Mouse (Mus musculus): Measurements from ENCODE around the gene Gale. TPM values are rescaled to one million over a fixed set of nuclear protein-coding genes. Genes with fewer than 3 reads are reported as not detected.

Gale gene
- polyA plus RNA-seq, 1 experiment = 37.0 TPM

DNA sequence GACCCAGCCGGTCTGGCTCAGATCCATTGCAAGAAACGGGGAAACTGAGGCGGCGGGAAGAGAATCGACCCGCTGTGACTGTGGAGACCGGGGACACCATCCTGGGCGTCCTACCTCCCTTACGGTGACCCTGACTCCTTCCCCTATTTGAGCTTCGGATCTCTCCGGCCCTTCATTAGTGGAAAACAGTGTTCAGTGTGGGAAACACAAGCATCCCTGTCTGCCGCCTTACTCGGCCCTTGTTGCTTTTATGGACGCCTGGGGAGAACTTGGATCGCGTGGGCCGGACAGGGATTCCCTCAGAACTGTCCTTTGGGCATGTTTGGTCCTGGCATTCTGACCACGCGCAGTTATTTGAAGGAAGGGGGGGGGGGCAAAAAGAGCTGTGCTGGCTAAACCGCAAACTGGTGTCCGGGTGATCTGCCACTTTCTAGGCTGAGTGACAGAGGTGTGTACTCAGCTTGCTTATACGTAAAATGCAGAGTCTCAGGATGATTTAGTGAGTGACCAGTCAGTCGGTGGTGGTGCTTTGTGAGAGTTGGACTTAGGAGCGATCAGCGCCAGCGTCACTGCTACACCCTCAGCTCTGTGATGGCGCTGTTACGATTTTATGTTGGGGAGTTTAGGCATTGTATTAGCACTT is 16.7 kb upstream of the Gale start:
- H3K4me1 ChIP-seq (replicated peaks; ENCODE audit: control insufficient read depth, insufficient read depth, low read length) = peaks cover 13% of the 10 kb centered on the region
- WGBS = 2% methylated on average over 28 of the region's 28 CpGs
- no peaks in the 10 kb centered on the region; the same call in 1 of the 2 replicates for H3K36me3 ChIP-seq (ENCODE audit: control insufficient read depth, insufficient read depth, low read length)
- no peak overlapping the region for H3K27ac ChIP-seq (ENCODE audit: control insufficient read depth, insufficient read depth, low read length)
- DNase-seq = no peak
- no peak for TF ChIP-seq POLR2A (IDR thresholded peaks at IDR 0.05; ENCODE audit: control insufficient read depth, extremely low read depth, insufficient read depth, low read length, poor library complexity)
- TF ChIP-seq CTCF (IDR thresholded peaks at IDR 0.05; ENCODE audit: borderline replicate concordance, control insufficient read depth, extremely low read depth, insufficient read depth, low read length, poor library complexity) = no peak
- no peaks in the 10 kb centered on the region for H3K27me3 ChIP-seq (ENCODE audit: control insufficient read depth, insufficient read depth, low read length)
- H3K4me3 ChIP-seq (ENCODE audit: control insufficient read depth, insufficient read depth, low read length) = peak overlapping the region; percentile 95

DNA sequence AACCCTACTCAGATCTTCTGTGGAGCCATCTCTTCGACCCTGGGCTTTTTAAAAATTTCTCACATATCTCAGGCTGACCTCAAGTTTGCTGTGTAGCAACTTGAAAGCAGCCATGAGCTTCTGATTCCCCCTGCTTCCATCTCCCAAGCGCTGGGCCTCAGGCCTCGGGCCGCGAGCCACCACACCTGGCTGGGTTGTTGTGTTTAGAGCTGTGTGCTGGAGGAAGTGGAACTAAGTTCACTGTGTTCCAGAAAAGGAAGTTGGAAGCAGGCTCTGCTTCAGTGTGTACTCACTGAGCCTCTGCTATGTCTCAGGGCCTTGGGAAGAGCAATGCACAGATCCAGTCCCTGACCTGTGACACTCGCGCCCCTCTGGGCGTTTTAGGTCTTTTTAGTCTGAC is 15.4 kb upstream of the Gale start:
- Histone ChIP-seq H3K36me3 (ENCODE audit: control insufficient read depth, insufficient read depth, low read length) (no peaks in the 10 kb centered on the region; the same call in 1 of the 2 replicates), H3K4me1 (replicated peaks; ENCODE audit: control insufficient read depth, insufficient read depth, low read length) (peaks cover 13% of the 10 kb centered on the region), H3K27me3 (ENCODE audit: control insufficient read depth, insufficient read depth, low read length) (no peaks in the 10 kb centered on the region), H3K4me3 (ENCODE audit: control insufficient read depth, insufficient read depth, low read length) (no peak overlapping the region), H3K27ac (ENCODE audit: control insufficient read depth, insufficient read depth, low read length) (no peak overlapping the region)
- DNase-seq = no peak
- no peak for TF ChIP-seq POLR2A (IDR thresholded peaks at IDR 0.05; ENCODE audit: control insufficient read depth, extremely low read depth, insufficient read depth, low read length, poor library complexity)
- no peak for TF ChIP-seq CTCF (IDR thresholded peaks at IDR 0.05; ENCODE audit: borderline replicate concordance, control insufficient read depth, extremely low read depth, insufficient read depth, low read length, poor library complexity)
- WGBS = 79% methylated on average over 8 of the region's 8 CpGs

DNA sequence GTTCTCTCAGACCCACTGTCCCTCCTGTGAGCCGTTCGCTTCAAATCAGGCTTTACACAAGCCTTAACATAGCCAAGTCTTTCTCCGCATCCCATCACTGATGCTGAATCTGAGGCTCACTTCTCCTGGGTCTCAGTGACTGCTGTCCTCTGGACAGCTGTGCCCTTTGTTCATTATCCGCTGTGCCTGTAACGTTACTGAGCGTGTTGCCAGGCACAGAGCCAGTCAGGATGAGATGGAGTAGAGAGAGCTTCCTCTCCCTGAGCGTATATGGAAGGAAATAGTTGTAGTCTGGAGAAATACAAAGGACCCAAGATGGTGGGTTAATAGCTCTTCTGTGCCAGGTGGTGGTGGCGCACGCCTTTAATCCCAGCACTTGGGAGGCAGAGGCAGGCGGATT is 14.1 kb upstream of the Gale start:
- Histone ChIP-seq H3K4me3 (ENCODE audit: control insufficient read depth, insufficient read depth, low read length) (no peak overlapping the region), H3K36me3 (ENCODE audit: control insufficient read depth, insufficient read depth, low read length) (no peaks in the 10 kb centered on the region; the same call in 1 of the 2 replicates), H3K27me3 (ENCODE audit: control insufficient read depth, insufficient read depth, low read length) (no peaks in the 10 kb centered on the region), H3K4me1 (replicated peaks; ENCODE audit: control insufficient read depth, insufficient read depth, low read length) (peaks cover 13% of the 10 kb centered on the region), H3K27ac (ENCODE audit: control insufficient read depth, insufficient read depth, low read length) (no peak overlapping the region)
- DNase-seq = no peak
- WGBS = 97% methylated on average over 10 of the region's 10 CpGs
- TF ChIP-seq POLR2A (IDR thresholded peaks at IDR 0.05; ENCODE audit: control insufficient read depth, extremely low read depth, insufficient read depth, low read length, poor library complexity) = no peak
- no peak for TF ChIP-seq CTCF (IDR thresholded peaks at IDR 0.05; ENCODE audit: borderline replicate concordance, control insufficient read depth, extremely low read depth, insufficient read depth, low read length, poor library complexity)

DNA sequence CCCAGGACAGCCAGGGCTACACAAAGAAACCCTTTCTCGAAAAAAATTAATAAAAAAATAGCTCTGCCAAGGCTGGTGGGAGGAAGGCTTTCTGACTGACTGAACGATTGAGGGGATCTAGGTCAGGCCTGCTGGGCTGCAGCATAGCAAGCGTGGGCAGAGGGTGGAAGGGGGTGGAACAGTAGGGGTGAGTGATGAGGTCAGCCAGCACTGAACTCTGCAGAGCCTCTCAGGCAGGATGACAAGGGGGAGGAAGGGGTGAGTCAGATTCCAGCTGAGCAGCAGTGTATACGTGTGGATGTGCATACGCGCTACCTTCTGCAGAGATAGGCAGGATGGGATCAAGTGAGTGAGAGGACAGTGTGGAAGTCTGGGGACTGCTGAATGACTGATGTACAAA is 13.6 kb upstream of the Gale start:
- Histone ChIP-seq H3K4me3 (ENCODE audit: control insufficient read depth, insufficient read depth, low read length) (no peak overlapping the region), H3K36me3 (ENCODE audit: control insufficient read depth, insufficient read depth, low read length) (no peaks in the 10 kb centered on the region; the same call in 1 of the 2 replicates), H3K4me1 (replicated peaks; ENCODE audit: control insufficient read depth, insufficient read depth, low read length) (peaks cover 13% of the 10 kb centered on the region), H3K27ac (ENCODE audit: control insufficient read depth, insufficient read depth, low read length) (no peak overlapping the region), H3K27me3 (ENCODE audit: control insufficient read depth, insufficient read depth, low read length) (no peaks in the 10 kb centered on the region)
- TF ChIP-seq CTCF (IDR thresholded peaks at IDR 0.05; ENCODE audit: borderline replicate concordance, control insufficient read depth, extremely low read depth, insufficient read depth, low read length, poor library complexity) = no peak
- WGBS = 82% methylated on average over 6 of the region's 6 CpGs
- no peak for DNase-seq

GRCm38 (mm10) chr4:135950365-135950764 is 13.2 kb upstream of the Gale start:
- 89% methylated on average over 6 of the region's 6 CpGs for WGBS
- TF ChIP-seq POLR2A (IDR thresholded peaks at IDR 0.05; ENCODE audit: control insufficient read depth, extremely low read depth, insufficient read depth, low read length, poor library complexity) (no peak), CTCF (IDR thresholded peaks at IDR 0.05; ENCODE audit: borderline replicate concordance, control insufficient read depth, extremely low read depth, insufficient read depth, low read length, poor library complexity) (no peak)
- no peaks in the 10 kb centered on the region; the same call in 1 of the 2 replicates for H3K36me3 ChIP-seq (ENCODE audit: control insufficient read depth, insufficient read depth, low read length)
- H3K4me3 ChIP-seq (ENCODE audit: control insufficient read depth, insufficient read depth, low read length) = no peak overlapping the region
- H3K27me3 ChIP-seq (ENCODE audit: control insufficient read depth, insufficient read depth, low read length) = no peaks in the 10 kb centered on the region
- DNase-seq = no peak
- no peak overlapping the region for H3K27ac ChIP-seq (ENCODE audit: control insufficient read depth, insufficient read depth, low read length)
- peaks cover 13% of the 10 kb centered on the region for H3K4me1 ChIP-seq (replicated peaks; ENCODE audit: control insufficient read depth, insufficient read depth, low read length)

- Histone ChIP-seq H3K4me3 (ENCODE audit: control insufficient read depth, insufficient read depth, low read length) (no peak overlapping the region), H3K27me3 (ENCODE audit: control insufficient read depth, insufficient read depth, low read length) (no peaks in the 10 kb centered on the region), H3K4me1 (replicated peaks; ENCODE audit: control insufficient read depth, insufficient read depth, low read length) (peaks cover 9% of the 10 kb centered on the region; the same call in 1 of the 2 replicates), H3K27ac (ENCODE audit: control insufficient read depth, insufficient read depth, low read length) (no peak overlapping the region), H3K36me3 (ENCODE audit: control insufficient read depth, insufficient read depth, low read length) (no peaks in the 10 kb centered on the region; the same call in 1 of the 2 replicates)
- WGBS = 99% methylated on average over 3 of the region's 3 CpGs
- TF ChIP-seq CTCF (IDR thresholded peaks at IDR 0.05; ENCODE audit: borderline replicate concordance, control insufficient read depth, extremely low read depth, insufficient read depth, low read length, poor library complexity) (no peak), POLR2A (IDR thresholded peaks at IDR 0.05; ENCODE audit: control insufficient read depth, extremely low read depth, insufficient read depth, low read length, poor library complexity) (no peak)
- no peak for DNase-seq
Measured at GRCm38 (mm10) chr4:135951505-135951904, 12.0 kb upstream of the Gale start.

Measured in thymus, adult 2 months (tissue).